Mouse (Mus musculus): Measurements from ENCODE around the gene ccdc198. TPM values are rescaled to one million over a fixed set of nuclear protein-coding genes. Genes with fewer than 3 reads are reported as not detected.
A peak's percentile ranks its signal among the peaks of the same experiment; 100 is the strongest.

ccdc198 gene
- polyA plus RNA-seq, 1 experiment from 2014 or later: 0.33 TPM

DNA sequence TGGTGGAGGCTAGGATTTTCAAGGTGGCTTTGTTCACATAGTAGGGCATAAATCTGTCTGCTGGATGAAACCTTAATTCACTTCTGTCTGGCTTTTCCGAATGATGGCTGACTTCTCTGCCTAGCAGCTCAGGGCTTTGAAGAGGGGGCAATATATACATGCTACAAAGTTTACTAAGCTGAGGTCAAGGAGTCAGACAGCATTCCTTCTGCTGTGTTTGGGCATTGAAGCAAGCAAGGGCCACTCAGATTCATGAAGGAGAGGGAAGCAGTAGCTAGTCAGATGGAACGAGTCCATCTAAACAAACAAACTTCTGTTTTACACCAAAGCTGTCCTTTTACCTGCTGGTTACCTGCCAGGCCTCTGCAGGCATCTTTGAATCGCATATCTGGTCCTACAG, 32.4 kb upstream of the ccdc198 start:
- Histone ChIP-seq H3K4me2 (replicated peaks; ENCODE audit: low read depth) (no peak overlapping the region), H3K27me3 (ENCODE audit: control insufficient read depth, insufficient read depth, low read length) (no peaks in the 10 kb centered on the region), H3K27ac (replicated peaks) (no peak overlapping the region), H3K4me1 (replicated peaks; ENCODE audit: control insufficient read depth, insufficient read depth) (no peaks in the 10 kb centered on the region), H3K4me3 (ENCODE audit: low read depth, low read length) (no peak overlapping the region), H3K36me3 (ENCODE audit: control insufficient read depth, insufficient read depth, low read length) (no peaks in the 10 kb centered on the region), H3K9me3 (ENCODE audit: control insufficient read depth, low read length) (no peaks in the 10 kb centered on the region), H3K9ac (ENCODE audit: low read length) (no peak overlapping the region)
- DNase-seq (ENCODE audit: low spot score) (no peak), ATAC-seq (ENCODE audit: low FRiP score, low TSS enrichment) (no peak)
- TF ChIP-seq EP300 (optimal IDR thresholded peaks at IDR 0.05) (no peak), CTCF (IDR thresholded peaks at IDR 0.05; ENCODE audit: low read depth) (no peak)
- WGBS: 40% methylated on average over 3 of the region's 3 CpGs

DNA sequence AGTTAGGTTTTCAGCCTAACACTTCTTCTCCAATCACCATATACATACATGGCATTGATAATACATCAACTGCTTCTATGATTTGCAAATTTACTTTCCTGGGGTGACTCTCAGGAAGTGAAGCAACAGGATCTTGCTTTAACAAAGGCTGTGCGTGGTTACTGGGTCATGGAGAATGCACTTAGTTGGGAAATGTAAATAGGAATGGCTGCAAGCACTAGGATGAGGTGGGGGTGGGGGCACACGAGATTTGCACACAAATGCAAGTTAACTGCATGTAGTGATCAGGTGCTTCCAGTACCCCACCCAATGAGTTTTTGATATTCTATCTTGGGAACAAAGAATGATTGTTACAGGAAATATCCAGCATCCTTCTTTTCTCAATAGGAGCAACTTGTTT, 30.1 kb upstream of the ccdc198 start:
- no peak overlapping the region for H3K9ac ChIP-seq (ENCODE audit: low read length)
- H3K9me3 ChIP-seq (ENCODE audit: control insufficient read depth, low read length): no peaks in the 10 kb centered on the region
- DNase-seq (ENCODE audit: low spot score): no peak
- 36% methylated on average over 2 of the region's 2 CpGs for WGBS
- TF ChIP-seq CTCF (IDR thresholded peaks at IDR 0.05; ENCODE audit: low read depth) (no peak), EP300 (optimal IDR thresholded peaks at IDR 0.05) (no peak)
- H3K27me3 ChIP-seq (ENCODE audit: control insufficient read depth, insufficient read depth, low read length): no peaks in the 10 kb centered on the region
- H3K4me2 ChIP-seq (replicated peaks; ENCODE audit: low read depth): no peak overlapping the region
- no peaks in the 10 kb centered on the region for H3K36me3 ChIP-seq (ENCODE audit: control insufficient read depth, insufficient read depth, low read length)
- no peak overlapping the region for H3K27ac ChIP-seq (replicated peaks)
- ATAC-seq (ENCODE audit: low FRiP score, low TSS enrichment): no peak
- no peak overlapping the region for H3K4me3 ChIP-seq (ENCODE audit: low read depth, low read length)
- H3K4me1 ChIP-seq (replicated peaks; ENCODE audit: control insufficient read depth, insufficient read depth): no peaks in the 10 kb centered on the region

DNA sequence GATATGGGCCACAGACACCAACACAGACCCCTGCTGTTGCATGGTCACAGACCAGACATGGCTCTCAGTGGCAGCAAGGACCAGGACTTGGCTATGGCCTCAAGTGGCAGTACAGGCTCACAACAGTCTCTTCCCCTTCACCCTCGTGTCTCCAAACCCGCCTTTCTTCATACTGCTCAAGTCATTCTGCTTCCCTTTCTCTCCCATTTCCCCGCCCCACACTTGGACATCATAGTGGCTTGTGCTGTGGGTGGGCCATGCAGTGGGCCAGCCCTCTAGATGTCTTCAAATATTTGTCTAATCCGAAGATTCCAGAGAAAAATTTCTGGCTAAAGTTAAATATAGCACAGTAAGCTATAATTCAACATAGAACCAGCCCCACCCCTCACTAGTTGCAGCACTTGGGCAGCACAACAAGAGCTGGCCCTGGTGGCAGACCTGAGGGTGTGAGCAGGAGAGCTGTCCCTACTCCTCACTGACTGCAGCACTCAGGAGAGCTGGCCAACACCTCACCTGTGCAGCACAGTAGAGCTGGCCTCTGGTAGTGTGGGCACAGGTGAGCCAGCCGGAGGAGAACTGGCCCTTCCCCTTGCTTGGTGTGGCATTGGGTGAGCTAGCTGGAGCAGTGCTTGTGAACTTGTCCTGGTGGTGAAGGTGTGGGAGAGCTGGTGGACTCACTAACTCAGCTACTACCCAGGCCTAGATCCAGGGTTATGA, 20.2 kb upstream of the ccdc198 start:
- Histone ChIP-seq H3K36me3 (ENCODE audit: control insufficient read depth, insufficient read depth, low read length) (no peaks in the 10 kb centered on the region), H3K9ac (ENCODE audit: low read length) (no peak overlapping the region), H3K9me3 (ENCODE audit: control insufficient read depth, low read length) (no peaks in the 10 kb centered on the region), H3K4me3 (ENCODE audit: low read depth, low read length) (no peak overlapping the region), H3K4me1 (replicated peaks; ENCODE audit: control insufficient read depth, insufficient read depth) (no peaks in the 10 kb centered on the region), H3K27ac (replicated peaks) (no peak overlapping the region), H3K4me2 (replicated peaks; ENCODE audit: low read depth) (no peak overlapping the region), H3K27me3 (ENCODE audit: control insufficient read depth, insufficient read depth, low read length) (no peaks in the 10 kb centered on the region)
- no peak for DNase-seq (ENCODE audit: low spot score)
- no peak for ATAC-seq (ENCODE audit: low FRiP score, low TSS enrichment)
- WGBS: 60% methylated on average over 5 of the region's 5 CpGs
- TF ChIP-seq EP300 (optimal IDR thresholded peaks at IDR 0.05) (no peak), CTCF (IDR thresholded peaks at IDR 0.05; ENCODE audit: low read depth) (no peak)

DNA sequence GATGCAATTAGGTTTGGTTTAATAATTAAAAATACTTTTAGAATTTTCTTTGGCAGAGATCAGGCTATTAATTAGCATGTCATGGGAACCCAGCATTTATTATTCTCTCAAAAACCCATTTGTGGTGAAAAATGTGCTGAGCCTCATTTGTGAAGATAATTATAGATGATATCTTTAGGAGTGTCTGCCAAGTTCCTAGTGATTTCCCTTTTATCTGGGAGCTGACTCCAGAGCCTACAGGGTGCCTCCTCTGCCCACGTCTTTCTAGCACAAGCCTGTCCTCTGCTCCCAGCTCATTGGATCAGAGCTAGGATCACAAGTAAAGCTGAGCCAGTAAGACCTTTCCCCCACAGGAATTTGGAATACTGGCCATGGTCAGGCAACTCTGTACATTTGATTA, 3.8 kb downstream of the ccdc198 start:
- Histone ChIP-seq H3K4me2 (replicated peaks; ENCODE audit: low read depth) (no peak overlapping the region), H3K36me3 (ENCODE audit: control insufficient read depth, insufficient read depth, low read length) (no peaks in the 10 kb centered on the region), H3K4me1 (replicated peaks; ENCODE audit: control insufficient read depth, insufficient read depth) (no peaks in the 10 kb centered on the region), H3K27me3 (ENCODE audit: control insufficient read depth, insufficient read depth, low read length) (no peaks in the 10 kb centered on the region), H3K9ac (ENCODE audit: low read length) (no peak overlapping the region), H3K9me3 (ENCODE audit: control insufficient read depth, low read length) (no peaks in the 10 kb centered on the region), H3K27ac (replicated peaks) (no peak overlapping the region), H3K4me3 (ENCODE audit: low read depth, low read length) (no peak overlapping the region)
- TF ChIP-seq EP300 (optimal IDR thresholded peaks at IDR 0.05) (no peak), CTCF (IDR thresholded peaks at IDR 0.05; ENCODE audit: low read depth) (no peak)
- 13% methylated on average over 1 of the region's 1 CpGs for WGBS
- no peak for ATAC-seq (ENCODE audit: low FRiP score, low TSS enrichment)
- DNase-seq (ENCODE audit: low spot score): no peak

DNA sequence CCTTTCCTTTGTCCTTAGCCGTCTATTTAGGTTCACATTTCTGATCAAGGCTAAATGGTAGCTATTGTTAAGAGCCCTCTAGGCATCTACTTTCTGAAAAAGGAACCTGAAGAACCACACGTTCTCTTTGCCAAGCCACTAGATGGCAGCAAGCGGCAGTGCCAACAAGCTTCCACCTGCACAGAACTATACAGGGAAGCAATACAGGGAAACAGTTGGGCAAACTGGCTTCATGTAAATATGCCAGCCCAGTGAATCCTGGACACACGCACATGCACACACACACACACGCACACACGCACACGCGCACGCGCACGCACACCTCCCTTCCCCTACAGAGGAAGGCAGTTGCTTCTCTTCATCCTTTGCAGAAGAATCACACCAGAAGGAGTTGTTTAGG, 7.1 kb downstream of the ccdc198 start:
- TF ChIP-seq CTCF (IDR thresholded peaks at IDR 0.05; ENCODE audit: low read depth): peak; percentile 94
- TF ChIP-seq EP300 (optimal IDR thresholded peaks at IDR 0.05): no peak
- no peak overlapping the region for H3K27ac ChIP-seq (replicated peaks)
- DNase-seq (ENCODE audit: low spot score): peak; percentile 73
- no peak overlapping the region for H3K4me2 ChIP-seq (replicated peaks; ENCODE audit: low read depth)
- H3K27me3 ChIP-seq (ENCODE audit: control insufficient read depth, insufficient read depth, low read length): no peaks in the 10 kb centered on the region
- WGBS: 39% methylated on average over 11 of the region's 11 CpGs
- no peaks in the 10 kb centered on the region for H3K9me3 ChIP-seq (ENCODE audit: control insufficient read depth, low read length)
- no peak overlapping the region for H3K9ac ChIP-seq (ENCODE audit: low read length)
- peak; percentile 71 for ATAC-seq (ENCODE audit: low FRiP score, low TSS enrichment)
- H3K4me3 ChIP-seq (ENCODE audit: low read depth, low read length): no peak overlapping the region
- H3K4me1 ChIP-seq (replicated peaks; ENCODE audit: control insufficient read depth, insufficient read depth): no peaks in the 10 kb centered on the region
- H3K36me3 ChIP-seq (ENCODE audit: control insufficient read depth, insufficient read depth, low read length): no peaks in the 10 kb centered on the region

DNA sequence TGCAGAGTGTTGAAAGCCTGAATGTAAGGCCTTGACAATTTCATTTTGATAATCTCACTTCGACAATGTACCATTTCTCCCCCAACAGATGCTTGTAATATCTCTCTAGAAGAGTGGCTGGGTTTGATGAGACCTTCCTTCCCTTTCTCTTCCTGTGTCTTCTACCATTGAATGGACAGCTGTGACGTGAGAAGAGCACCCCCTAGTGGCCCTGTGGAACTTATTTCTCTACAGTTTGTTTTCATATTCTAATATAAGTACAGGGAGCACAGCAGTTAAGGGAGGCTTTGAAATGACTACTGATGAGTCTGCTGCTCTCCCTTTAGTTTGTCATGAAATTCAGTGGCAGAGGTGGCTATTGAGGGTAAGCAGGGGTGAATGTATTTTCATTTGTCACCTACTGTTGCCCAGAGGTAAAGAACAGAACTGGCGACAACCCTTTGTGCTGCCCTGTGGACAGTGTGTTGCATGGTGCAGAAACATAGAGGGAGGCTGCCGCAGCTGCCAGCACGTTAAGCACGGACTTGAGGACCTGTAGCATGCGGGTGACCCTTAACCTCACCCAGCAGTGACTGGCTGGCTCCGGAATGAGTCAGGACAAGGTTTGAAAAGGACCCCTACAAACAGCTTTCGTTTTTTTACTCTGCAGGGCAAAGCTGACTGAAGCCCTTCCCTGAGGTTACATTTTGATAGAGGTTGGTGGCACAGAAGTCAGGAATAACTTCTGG, 10.3 kb downstream of the ccdc198 start:
- H3K4me1 ChIP-seq (replicated peaks; ENCODE audit: control insufficient read depth, insufficient read depth): no peaks in the 10 kb centered on the region
- H3K9ac ChIP-seq (ENCODE audit: low read length): no peak overlapping the region
- no peak for ATAC-seq (ENCODE audit: low FRiP score, low TSS enrichment)
- no peak overlapping the region for H3K27ac ChIP-seq (replicated peaks)
- H3K36me3 ChIP-seq (ENCODE audit: control insufficient read depth, insufficient read depth, low read length): no peaks in the 10 kb centered on the region
- no peak overlapping the region for H3K4me2 ChIP-seq (replicated peaks; ENCODE audit: low read depth)
- WGBS: 49% methylated on average over 9 of the region's 9 CpGs
- DNase-seq (ENCODE audit: low spot score): peak; percentile 54
- no peak overlapping the region for H3K4me3 ChIP-seq (ENCODE audit: low read depth, low read length)
- H3K27me3 ChIP-seq (ENCODE audit: control insufficient read depth, insufficient read depth, low read length): no peaks in the 10 kb centered on the region
- no peaks in the 10 kb centered on the region for H3K9me3 ChIP-seq (ENCODE audit: control insufficient read depth, low read length)
- TF ChIP-seq EP300 (optimal IDR thresholded peaks at IDR 0.05) (no peak), CTCF (IDR thresholded peaks at IDR 0.05; ENCODE audit: low read depth) (peak; percentile 86)

Measured in stomach, postnatal 0 days (tissue).